Mouse (Mus musculus): Measurements from ENCODE around the gene Ntm.

Ntm gene

DNA sequence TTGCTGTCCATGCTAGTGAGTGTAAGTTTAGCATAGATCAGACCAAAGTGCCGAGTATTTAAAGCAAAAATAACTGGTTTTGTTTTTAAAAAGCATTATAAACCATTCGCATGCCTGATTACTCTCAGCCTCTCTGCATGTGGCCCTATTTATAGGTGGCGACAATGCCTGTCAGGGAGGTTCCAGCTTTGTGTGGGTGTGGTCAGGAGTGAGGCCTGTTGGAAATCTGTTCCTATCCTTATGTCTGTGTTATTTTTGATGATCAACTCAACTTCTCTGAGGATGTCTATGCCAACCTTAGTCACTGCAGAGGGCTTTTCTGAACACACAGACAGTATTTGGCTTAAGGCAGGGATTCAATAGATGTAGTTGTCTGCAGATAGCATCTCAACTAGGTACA lies 78.9 kb downstream of the Ntm start:
- no peak for DNase-seq (ENCODE audit: low spot score)

- DNase-seq (ENCODE audit: low spot score): no peak
These were observed 81.3 kb downstream of the Ntm start for GRCm38 (mm10) chr9:29881614-29882013.

DNA sequence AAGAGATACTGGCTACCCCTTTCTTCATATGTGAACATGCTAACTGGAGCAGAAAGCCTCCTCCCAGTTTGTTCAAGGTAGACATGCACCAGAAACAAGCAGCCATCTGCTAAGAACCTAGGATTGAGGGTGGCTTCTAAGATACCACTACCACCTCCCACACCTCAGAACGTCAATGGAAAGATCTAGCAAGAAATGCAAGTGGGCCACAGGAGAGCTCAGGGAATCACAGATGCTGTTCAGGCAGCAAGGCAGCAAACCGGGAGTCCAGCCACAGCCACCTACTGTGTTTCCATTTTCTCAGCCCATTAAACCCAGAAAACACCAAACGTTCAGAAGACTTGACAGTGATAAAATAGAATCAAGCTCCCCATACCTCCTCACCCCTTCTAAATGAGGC lies 85.4 kb downstream of the Ntm start:
- DNase-seq (ENCODE audit: low spot score): no peak

DNA sequence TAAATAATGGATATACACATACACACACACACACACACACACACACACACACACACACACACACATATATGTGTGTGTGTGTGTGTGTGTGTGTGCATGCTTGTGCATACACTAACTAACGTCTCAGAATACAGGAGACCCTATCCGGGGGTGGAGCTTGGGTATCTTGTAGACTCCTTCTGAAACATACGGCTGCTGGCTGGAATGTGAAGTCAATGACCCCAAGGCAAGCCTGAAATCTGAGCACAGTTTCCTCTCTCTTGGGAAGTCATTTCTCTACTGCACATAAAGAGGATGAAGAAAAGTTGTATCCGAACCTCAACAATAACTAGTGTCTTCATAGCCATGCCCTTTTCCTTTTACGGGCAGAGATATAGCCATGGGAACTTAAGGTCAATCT lies 95.2 kb downstream of the Ntm start:
- no peak for DNase-seq (ENCODE audit: low spot score)

- DNase-seq (ENCODE audit: low spot score): no peak
These were observed 96.1 kb downstream of the Ntm start for GRCm38 (mm10) chr9:29866824-29867223.

DNA sequence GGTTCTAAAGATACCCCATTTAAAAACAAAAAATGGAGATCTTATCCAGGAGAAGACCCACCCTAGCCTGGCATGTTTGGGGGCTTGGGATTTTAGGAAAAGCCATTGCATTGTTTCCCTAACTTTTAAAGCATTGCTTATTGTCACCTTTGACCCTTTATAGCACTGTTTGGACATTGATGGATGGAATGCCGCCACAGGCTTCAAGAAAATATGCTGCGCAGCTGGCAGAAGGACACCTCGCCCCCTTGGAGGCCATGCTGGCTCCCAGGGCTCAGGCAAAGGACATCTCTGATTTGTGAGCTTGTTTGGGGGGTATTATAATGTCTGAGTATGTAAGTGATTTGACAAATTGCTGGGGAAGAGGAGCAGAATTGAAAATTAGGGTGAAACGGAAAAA lies 96.8 kb downstream of the Ntm start:
- no peak for DNase-seq (ENCODE audit: low spot score)

GRCm38 (mm10) chr9:29865502-29865901 lies 97.4 kb downstream of the Ntm start:
- DNase-seq (ENCODE audit: low spot score): no peak

- no peak for DNase-seq (ENCODE audit: low spot score)
These were observed 98.1 kb downstream of the Ntm start for GRCm38 (mm10) chr9:29864886-29865285.

DNA sequence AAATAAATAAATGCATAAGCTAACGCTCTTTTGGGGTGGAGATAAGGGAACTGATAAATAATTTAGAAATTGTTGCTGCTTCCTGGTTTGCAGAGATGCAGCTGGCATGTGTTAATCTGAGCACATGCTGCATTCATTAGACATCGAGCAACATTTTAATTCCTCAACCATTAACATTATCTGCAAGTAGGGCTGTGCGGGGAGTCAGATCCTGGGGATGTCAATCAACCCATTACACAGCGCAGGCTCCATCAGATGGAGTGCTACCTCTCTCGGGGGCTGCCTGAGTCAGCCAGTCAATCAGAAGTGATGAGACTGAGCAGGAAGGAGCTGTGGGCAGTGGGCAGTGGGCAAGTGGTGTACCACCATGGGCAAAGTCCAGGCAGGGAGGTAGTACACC lies 100.5 kb downstream of the Ntm start:
- no peak for DNase-seq (ENCODE audit: low spot score)

DNA sequence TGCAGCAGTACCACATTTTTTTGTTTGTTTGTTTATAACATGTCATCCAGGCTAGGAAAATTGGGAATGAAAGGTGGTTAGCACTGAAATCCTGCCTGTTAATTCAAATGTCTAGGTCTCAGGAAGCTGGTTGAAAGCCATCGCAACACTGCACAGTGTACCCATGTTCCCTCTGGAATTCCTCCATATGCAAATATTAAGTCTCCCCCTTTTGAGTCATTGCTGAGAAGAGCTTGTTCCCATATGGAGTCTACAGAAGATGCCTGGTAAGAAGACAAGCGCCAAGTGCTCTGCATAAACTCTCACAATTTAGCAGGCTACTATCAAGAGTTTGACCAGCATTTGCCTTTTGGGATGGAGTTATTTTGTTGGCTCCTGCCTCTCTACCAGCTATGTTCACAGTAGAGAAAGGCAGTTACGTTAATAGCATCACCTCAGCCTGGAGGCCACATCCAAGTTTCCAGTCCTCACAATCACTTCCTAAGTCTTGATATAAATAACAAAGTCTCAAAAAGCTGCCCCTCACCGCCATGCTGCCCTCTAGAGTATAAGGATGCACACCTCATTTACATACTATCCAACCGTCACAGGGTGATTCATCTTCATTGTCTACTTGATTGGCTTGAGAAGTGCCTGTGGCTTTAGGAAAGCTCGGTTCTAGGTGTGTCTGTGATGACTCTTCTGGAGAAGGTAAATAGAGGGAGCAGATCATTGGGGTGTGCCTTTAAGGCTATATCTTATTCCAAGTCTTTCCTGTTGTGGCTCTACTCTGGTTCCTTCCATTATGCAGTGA lies 103.5 kb downstream of the Ntm start:
- no peak for DNase-seq (ENCODE audit: low spot score)

- DNase-seq (ENCODE audit: low spot score): no peak
These were observed 114.0 kb downstream of the Ntm start for GRCm38 (mm10) chr9:29848735-29849455.

DNA sequence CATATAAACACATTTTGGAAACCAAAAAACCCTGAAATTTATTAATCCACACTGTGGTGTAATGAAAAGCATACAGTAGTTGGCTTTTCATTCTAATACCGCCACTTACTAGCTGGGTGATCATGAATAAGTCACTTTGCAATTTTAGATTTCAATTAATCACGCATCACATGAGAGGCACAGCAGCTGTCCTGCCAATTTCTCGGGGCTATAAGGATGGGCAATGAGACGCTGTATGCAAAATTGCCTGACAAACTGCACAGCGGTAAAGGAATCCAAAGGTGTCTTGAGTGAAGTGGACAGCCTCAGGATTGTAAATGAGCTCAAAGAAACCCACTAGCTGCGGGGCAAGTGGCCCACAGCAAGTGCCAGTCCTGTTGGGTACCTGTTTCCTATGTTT lies 125.6 kb downstream of the Ntm start:
- no peak for DNase-seq (ENCODE audit: low spot score)

- DNase-seq (ENCODE audit: low spot score): no peak
These were observed 128.0 kb downstream of the Ntm start for GRCm38 (mm10) chr9:29834911-29835310.

- DNase-seq (ENCODE audit: low spot score): no peak
These were observed 129.2 kb downstream of the Ntm start for GRCm38 (mm10) chr9:29833781-29834180.

- DNase-seq (ENCODE audit: low spot score): no peak
These were observed 135.7 kb downstream of the Ntm start for GRCm38 (mm10) chr9:29827240-29827660.

DNA sequence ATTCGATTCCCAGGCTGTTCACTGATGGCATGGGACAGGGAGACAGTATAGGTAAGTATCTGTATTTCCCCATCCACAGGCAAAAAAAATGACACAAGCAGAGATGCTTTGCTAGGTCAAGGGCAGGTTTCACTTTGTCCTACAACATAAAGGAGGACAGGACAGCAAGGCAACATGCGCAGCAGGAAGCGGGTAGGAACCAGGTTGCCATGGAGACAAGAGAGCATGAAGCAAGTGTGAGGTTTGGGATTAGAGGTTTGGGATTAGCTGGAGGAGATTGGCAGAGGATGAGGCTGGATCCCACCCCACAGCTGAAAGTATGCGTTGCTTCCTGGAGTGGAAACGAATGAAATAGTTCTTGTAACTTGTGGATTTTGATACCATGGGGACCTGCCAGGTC lies 137.7 kb downstream of the Ntm start:
- no peak for DNase-seq (ENCODE audit: low spot score)

DNA sequence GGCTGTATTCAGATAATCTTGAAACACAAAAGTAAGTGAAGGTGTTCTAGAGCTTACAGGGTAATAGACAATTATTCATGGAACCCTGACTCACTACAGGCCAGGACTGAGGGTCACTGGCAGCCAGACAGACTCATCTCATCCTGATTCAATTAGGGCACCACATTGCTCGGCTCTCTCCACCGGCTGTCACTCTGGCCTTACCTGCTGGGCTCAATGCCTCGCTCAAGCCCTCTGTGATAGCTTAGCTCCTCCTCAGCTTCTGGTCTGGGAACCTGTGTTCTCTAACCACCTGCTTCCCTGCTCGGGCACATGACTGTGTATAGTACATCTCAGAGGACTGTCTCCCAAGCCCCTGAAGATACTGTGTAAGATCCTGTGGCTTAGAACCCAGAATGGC lies 139.2 kb downstream of the Ntm start:
- DNase-seq (ENCODE audit: low spot score): no peak

DNA sequence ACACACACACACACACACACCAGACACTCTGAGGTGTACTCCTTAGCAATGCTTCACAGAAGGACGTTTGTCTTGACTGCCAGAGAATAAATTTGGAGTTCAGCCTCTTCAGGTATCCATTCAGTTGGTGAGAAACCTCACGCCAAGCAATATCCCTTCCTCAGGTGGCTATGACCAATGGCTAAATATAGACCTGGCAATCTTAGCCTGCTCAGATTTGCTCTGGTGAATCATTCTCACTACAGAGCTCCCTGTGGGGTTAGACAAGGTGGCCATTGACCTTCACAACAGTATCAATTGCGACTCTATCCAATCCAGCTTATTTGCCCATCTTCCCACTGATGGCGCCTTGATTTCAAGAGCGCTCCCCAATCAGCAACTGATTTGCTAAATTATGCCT lies 150.3 kb downstream of the Ntm start:
- DNase-seq (ENCODE audit: low spot score): no peak

DNA sequence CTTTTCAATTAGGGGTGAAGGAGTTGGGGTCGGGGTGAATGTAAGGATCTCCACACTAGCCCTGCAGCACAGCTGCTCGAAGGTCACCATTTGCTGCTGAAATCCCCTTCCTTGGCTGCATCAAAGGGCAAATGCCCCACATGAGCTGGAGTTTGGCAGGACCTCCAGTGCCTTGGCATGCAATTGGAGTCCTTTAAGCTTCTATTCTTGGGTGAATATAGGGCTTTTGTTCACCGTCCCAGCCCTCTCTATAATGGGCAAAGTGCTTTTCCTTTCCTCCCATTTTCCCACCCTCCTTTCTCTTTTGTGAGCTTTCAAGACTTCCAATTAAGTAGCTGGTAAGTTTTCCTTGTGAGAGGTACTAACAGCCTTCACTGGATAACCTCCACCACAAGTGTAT lies 156.2 kb downstream of the Ntm start:
- no peak for DNase-seq (ENCODE audit: low spot score)

GRCm38 (mm10) chr9:29804483-29804882 lies 158.5 kb downstream of the Ntm start:
- DNase-seq (ENCODE audit: low spot score): no peak

GRCm38 (mm10) chr9:29803738-29804285 lies 159.1 kb downstream of the Ntm start:
- no peak for DNase-seq (ENCODE audit: low spot score)

GRCm38 (mm10) chr9:29802990-29803737 lies 159.8 kb downstream of the Ntm start:
- no peak for DNase-seq (ENCODE audit: low spot score)
